In the genomic region with DNA sequence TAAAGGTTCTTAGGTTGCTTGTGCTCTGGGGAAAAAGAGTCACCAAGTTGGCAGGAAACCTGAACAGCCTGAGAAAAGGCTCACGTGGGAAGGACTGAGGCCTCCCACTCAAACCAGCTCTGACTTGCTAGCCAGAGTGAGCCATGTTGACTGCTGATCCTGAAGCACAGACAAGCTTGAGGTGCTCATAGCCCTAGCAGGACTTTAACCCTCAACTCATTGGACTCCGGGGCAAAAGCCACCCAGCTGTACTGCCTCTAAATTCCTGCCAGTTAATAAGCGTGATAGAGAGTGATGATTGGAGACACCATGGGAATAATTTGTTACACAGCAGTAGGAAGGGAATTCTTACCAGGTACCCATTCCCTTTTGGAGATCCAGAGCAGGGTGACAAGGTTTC, we compare ENCODE assay signal across 8 mouse cellular contexts.
"Had no signal": no experiment of that assay in that cellular context is flagged by ENCODE, and none has a peak within 500 bp of the region (broad histone marks: within the 10 kb centered on the region; RNA-seq: fewer than 3 reads in every experiment).

No protein-coding gene starts in this region.

- H3K4me2 ChIP-seq: limb, embryonic 15.5 days; midbrain, embryonic 12.5 days had no signal

- H3K27me3 ChIP-seq: limb, embryonic 15.5 days; midbrain, embryonic 12.5 days had no signal

- H3K4me3 ChIP-seq: left cerebral cortex, adult 2 months; limb, embryonic 15.5 days; midbrain, embryonic 12.5 days had no signal

- H3K27ac ChIP-seq: left cerebral cortex, adult 2 months; limb, embryonic 15.5 days; liver, embryonic 14.5 days; midbrain, embryonic 12.5 days had no signal

- DNase-seq: lung, adult 18-20 months; right cerebral cortex, adult 18-20 months; right cerebral cortex, postnatal 25 days; thymus, postnatal 4 days had no signal

- H3K9ac ChIP-seq: limb, embryonic 15.5 days; liver, embryonic 14.5 days; midbrain, embryonic 12.5 days had no signal

- H3K4me1 ChIP-seq: limb, embryonic 15.5 days; midbrain, embryonic 12.5 days had no signal

- H3K36me3 ChIP-seq: limb, embryonic 15.5 days; midbrain, embryonic 12.5 days had no signal

- H3K9me3 ChIP-seq: limb, embryonic 15.5 days; midbrain, embryonic 12.5 days had no signal
